Mouse (Mus musculus): Measurements from ENCODE around the gene Thra. TPM values are rescaled to one million over a fixed set of nuclear protein-coding genes. Genes with fewer than 3 reads are reported as not detected.

The Thra gene
- 100 to 1,000 TPM; 102 to 117 TPM for total RNA-seq (2021)

GRCm38 (mm10) chr11:98740393-98741050 lies at the start of gene Thra:
Gene Thra (plus strand): TSS chr11:98740638.
- peak; percentile 74 for DNase-seq (ENCODE audit: low spot score)
- intact Hi-C loops (cut with DNase I), result loop anchor here (1.0 kb wide), 1 partner anchor 47 kb away; no protein-coding TSS in a partner anchor

GRCm38 (mm10) chr11:98693201-98693600 lies 47.2 kb upstream of the Thra start:
- no peak for DNase-seq (ENCODE audit: low spot score)
- intact Hi-C loops (cut with DNase I), result no loop called here

GRCm38 (mm10) chr11:98693746-98694145 lies 46.7 kb upstream of the Thra start:
- intact Hi-C loops (cut with DNase I), result no loop called here
- DNase-seq (ENCODE audit: low spot score), result no peak

- no peak for DNase-seq (ENCODE audit: low spot score)
- intact Hi-C loops (cut with DNase I), result no loop called here
These were observed 46.1 kb upstream of the Thra start for GRCm38 (mm10) chr11:98694301-98694700.

- intact Hi-C loops (cut with DNase I), result no loop called here
- DNase-seq (ENCODE audit: low spot score), result no peak
These were observed 45.0 kb upstream of the Thra start for GRCm38 (mm10) chr11:98695408-98695807.

- intact Hi-C loops (cut with DNase I), result no loop called here
- DNase-seq (ENCODE audit: low spot score), result no peak
These were observed 43.8 kb upstream of the Thra start for GRCm38 (mm10) chr11:98696454-98697216.

GRCm38 (mm10) chr11:98697225-98697624 lies 43.2 kb upstream of the Thra start:
- no peak for DNase-seq (ENCODE audit: low spot score)
- intact Hi-C loops (cut with DNase I), result no loop called here

GRCm38 (mm10) chr11:98698849-98699640 lies 41.4 kb upstream of the Thra start:
- DNase-seq (ENCODE audit: low spot score), result no peak
- intact Hi-C loops (cut with DNase I), result loop anchor here (2.0 kb wide), 1 partner anchor 130 kb away; no protein-coding TSS in a partner anchor

GRCm38 (mm10) chr11:98699911-98700310 lies 40.5 kb upstream of the Thra start:
- intact Hi-C loops (cut with DNase I), result loop anchor here (2.0 to 5.0 kb wide), 2 partner anchors 129 to 207 kb away; partner anchors contain the start of gene Cdc6
- peak; percentile 54 for DNase-seq (ENCODE audit: low spot score)

- no peak for DNase-seq (ENCODE audit: low spot score)
- intact Hi-C loops (cut with DNase I), result loop anchor here (5.0 kb wide), 1 partner anchor 206 kb away; the partner anchor contains the start of gene Cdc6
These were observed 39.2 kb upstream of the Thra start, which contains the start of gene Csf3 for GRCm38 (mm10) chr11:98701213-98701670. Gene Csf3 (plus strand): TSS chr11:98701263.

GRCm38 (mm10) chr11:98702323-98702722 lies 38.1 kb upstream of the Thra start:
- intact Hi-C loops (cut with DNase I), result loop anchor here (5.0 kb wide), 1 partner anchor 205 kb away; the partner anchor contains the start of gene Cdc6
- no peak for DNase-seq (ENCODE audit: low spot score)

GRCm38 (mm10) chr11:98705021-98705420 lies 35.4 kb upstream of the Thra start:
- DNase-seq (ENCODE audit: low spot score), result no peak
- intact Hi-C loops (cut with DNase I), result no loop called here

- intact Hi-C loops (cut with DNase I), result no loop called here
- DNase-seq (ENCODE audit: low spot score), result peak; percentile 49
These were observed 32.8 kb upstream of the Thra start for GRCm38 (mm10) chr11:98707401-98708281.

- DNase-seq (ENCODE audit: low spot score), result peak; percentile 33
- intact Hi-C loops (cut with DNase I), result no loop called here
These were observed 32.0 kb upstream of the Thra start for GRCm38 (mm10) chr11:98708282-98708956.

GRCm38 (mm10) chr11:98709001-98709741 lies 31.3 kb upstream of the Thra start:
- intact Hi-C loops (cut with DNase I), result no loop called here
- DNase-seq (ENCODE audit: low spot score), result no peak

- intact Hi-C loops (cut with DNase I), result loop anchor here (2.0 kb wide), 1 partner anchor 78 kb away; no protein-coding TSS in a partner anchor
- peak; percentile 69 for DNase-seq (ENCODE audit: low spot score)
These were observed 29.9 kb upstream of the Thra start for GRCm38 (mm10) chr11:98710416-98711045.

GRCm38 (mm10) chr11:98711046-98711434 lies 29.4 kb upstream of the Thra start:
- DNase-seq (ENCODE audit: low spot score), result no peak
- intact Hi-C loops (cut with DNase I), result loop anchor here (2.0 kb wide), 1 partner anchor 78 kb away; no protein-coding TSS in a partner anchor
